Mouse (Mus musculus) ES-CJ7 (cell line): ENCODE results near the gene Cldn34b3.
"Not testable (repeated sequence)": the region's sequence is repeated elsewhere in the genome, so short reads cannot be mapped to it uniquely, and the experiment has no call there.

ENCODE experiments used
- DNase-seq: peaks from one replicate; pipeline ENCODE4 v3.0.0; 2011; ENCODE audit warnings: low read depth, low spot score

The Cldn34b3 gene

GRCm38 (mm10) chrX:76264004-76264403, at the start of gene Cldn34b3:
Gene Cldn34b3, plus strand, starts transcription at chrX:76264304.
- not testable (repeated sequence) for DNase-seq
